Mouse (Mus musculus) hindbrain, embryonic 14.5 days (tissue): ENCODE measurements around the gene Taf1c. TPM values are rescaled to one million over a fixed set of nuclear protein-coding genes. Genes with fewer than 3 reads are reported as not detected.

ENCODE experiments used
- ATAC-seq: fragments of 200-750 bp; cut with Nextera tagmentation; 2 replicates; pipeline ENCODE4 v1.8.0; 2017; ENCODE audit warnings: moderate number of reproducible peaks, mild to moderate bottlenecking, moderate TSS enrichment, moderate library complexity; ENCODE audit not compliant: low FRiP score
- DNase-seq: peaks from one replicate; pipeline ENCODE4 v3.0.0-alpha.2; 2015; ENCODE audit warnings: low spot score
- H3K27ac ChIP-seq: fragments of 300-500 bp; sonication (generic); 2 replicates; pipeline ENCODE4 v1.5.1; 2014; ENCODE audit warnings: mild to moderate bottlenecking, moderate library complexity
- H3K27me3 ChIP-seq: fragments of 300-500 bp; sonication (generic); 2 replicates; pipeline ENCODE4 v1.6.1; 2014; ENCODE audit warnings: mild to moderate bottlenecking, low read length, mixed read lengths; ENCODE audit not compliant: control insufficient read depth, insufficient read depth
- H3K36me3 ChIP-seq: fragments of 300-500 bp; sonication (generic); replicated peaks from 2 replicates; pipeline ENCODE4 v1.6.1; 2014; ENCODE audit not compliant: control insufficient read depth, insufficient read depth
- H3K4me1 ChIP-seq: fragments of 300-500 bp; sonication (generic); replicated peaks from 2 replicates; pipeline ENCODE4 v1.6.1; 2014; ENCODE audit warnings: antibody characterized with exemption, low read length, mixed read lengths; ENCODE audit not compliant: control insufficient read depth, insufficient read depth
- H3K4me2 ChIP-seq: fragments of 300-500 bp; sonication (generic); replicated peaks from 2 replicates; pipeline ENCODE4 v1.6.1; 2014; ENCODE audit warnings: mild to moderate bottlenecking, moderate library complexity
- H3K4me3 ChIP-seq: fragments of 300-500 bp; sonication (generic); replicated peaks from 2 replicates; pipeline ENCODE4 v1.5.1; 2014; ENCODE audit warnings: mild to moderate bottlenecking, low read length
- H3K9ac ChIP-seq: fragments of 300-500 bp; sonication (generic); 2 replicates; pipeline ENCODE4 v1.6.1; 2014
- H3K9me3 ChIP-seq: fragments of 300-500 bp; sonication (generic); 2 replicates; pipeline ENCODE4 v1.6.1; 2016; ENCODE audit warnings: low read length; ENCODE audit not compliant: control insufficient read depth
- WGBS: fragments of 180-500 bp; shearing (Covaris S2); extraction: QIAGEN DNeasy Blood & Tissue Kit; methylation state at CpG from one replicate; pipeline ENCODE4 v1.1.7; 2014; 5-methylcytosine and 5-hydroxymethylcytosine counted together
- polyA plus RNA-seq: library from polyadenylated mRNA; unstranded; fragments of >200 nt; fragmentation: Nextera tagmentation; extraction: Ambion mirVana; gene quantifications from 2 replicates; pipeline ENCODE4 v1.2.1, GENCODE M21; 2014

Taf1c gene
- polyA plus RNA-seq, 1 experiment from 2014 or later = 13.3 TPM

GRCm38 (mm10) chr8:119557132-119557531 lies 47.9 kb downstream of the Taf1c start:
- peaks cover 13% of the 10 kb centered on the region for H3K4me1 ChIP-seq
- DNase-seq (no peak), ATAC-seq (no peak)
- H3K36me3 ChIP-seq = peaks cover 17% of the 10 kb centered on the region
- H3K9ac ChIP-seq = peak overlapping the region; percentile 87
- no peaks in the 10 kb centered on the region for H3K9me3 ChIP-seq
- no peaks in the 10 kb centered on the region for H3K27me3 ChIP-seq
- no peak overlapping the region for H3K27ac ChIP-seq
- WGBS = 82% methylated on average over 9 of the region's 9 CpGs
- peak overlapping the region; percentile 69 for H3K4me2 ChIP-seq
- H3K4me3 ChIP-seq = peak overlapping the region; percentile 87; the same call in 1 of the 2 replicates

GRCm38 (mm10) chr8:119555861-119556260 lies 49.2 kb downstream of the Taf1c start:
- no peak for DNase-seq

DNA sequence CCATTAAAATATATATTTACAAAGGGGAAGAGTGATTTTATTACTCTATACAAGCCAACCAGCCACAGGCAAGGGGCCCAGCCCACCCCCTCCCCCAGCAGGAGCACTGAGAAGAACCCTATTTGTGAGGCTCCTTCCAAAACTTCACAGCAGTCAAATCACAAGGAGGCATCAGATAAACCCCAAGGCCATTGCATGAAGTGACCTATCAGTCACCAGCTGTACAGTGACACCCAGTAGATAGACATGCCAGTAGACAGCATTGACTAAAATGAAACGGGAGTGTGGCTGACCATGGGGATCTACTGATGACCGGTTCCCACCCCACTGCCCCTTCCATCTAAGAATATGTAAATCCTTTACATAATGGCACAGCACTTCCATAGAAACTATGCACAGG lies 52.1 kb downstream of the Taf1c start:
- Histone ChIP-seq H3K4me2 (no peak overlapping the region), H3K4me3 (no peak overlapping the region), H3K9ac (no peak overlapping the region), H3K27ac (no peak overlapping the region), H3K27me3 (no peaks in the 10 kb centered on the region), H3K4me1 (peaks cover 13% of the 10 kb centered on the region; the same call in 1 of the 2 replicates), H3K36me3 (no peaks in the 10 kb centered on the region; the same call in 1 of the 2 replicates), H3K9me3 (no peaks in the 10 kb centered on the region)
- no peak for DNase-seq
- ATAC-seq = no peak
- WGBS = 78% methylated on average over 2 of the region's 2 CpGs

More at GRCm38 (mm10) chr8:119555861-119556260, 49.2 kb downstream of the Taf1c start:
- Histone ChIP-seq H3K27ac (no peak overlapping the region), H3K4me3 (no peak overlapping the region), H3K9me3 (no peaks in the 10 kb centered on the region), H3K36me3 (peaks cover 7% of the 10 kb centered on the region), H3K4me1 (peaks cover 13% of the 10 kb centered on the region), H3K4me2 (no peak overlapping the region), H3K27me3 (no peaks in the 10 kb centered on the region), H3K9ac (no peak overlapping the region)
- ATAC-seq = no peak
- 65% methylated on average over 6 of the region's 6 CpGs for WGBS

GRCm38 (mm10) chr8:119548560-119549113 lies 56.4 kb downstream of the Taf1c start:
- Histone ChIP-seq H3K9ac (no peak overlapping the region), H3K36me3 (peaks cover 35% of the 10 kb centered on the region), H3K27me3 (no peaks in the 10 kb centered on the region), H3K4me1 (no peaks in the 10 kb centered on the region), H3K27ac (no peak overlapping the region), H3K4me2 (no peak overlapping the region), H3K9me3 (no peaks in the 10 kb centered on the region), H3K4me3 (no peak overlapping the region)
- DNase-seq (no peak), ATAC-seq (no peak)
- 86% methylated on average over 7 of the region's 7 CpGs for WGBS

Other genes starting within 250 kb of the Taf1c start
- gene Mlycd, start 210.3 kb downstream of the Taf1c start, polyA plus RNA-seq = 17.8 and 20.2 TPM in 2 replicates
- gene Osgin1, start 171.1 kb downstream of the Taf1c start, polyA plus RNA-seq = 0.35 and 0.40 TPM in 2 replicates
- 44.4 and 50.1 TPM in 2 replicates for gene Necab2, start 158.5 kb downstream of the Taf1c start, polyA plus RNA-seq
- not detected in 2 replicates for gene Slc38a8, start 103.5 kb downstream of the Taf1c start, polyA plus RNA-seq
- 50.9 and 51.1 TPM in 2 replicates for gene Mbtps1, start 46.5 kb downstream of the Taf1c start, polyA plus RNA-seq
- 163 and 182 TPM in 2 replicates for gene Hsdl1, start 30.0 kb downstream of the Taf1c start, polyA plus RNA-seq
- 0.51 and 0.53 TPM in 2 replicates for gene Dnaaf1, start 30.0 kb downstream of the Taf1c start, polyA plus RNA-seq
- gene Adad2, start 7.5 kb upstream of the Taf1c start, polyA plus RNA-seq = not detected in 2 replicates
- gene Kcng4, start 30.5 kb upstream of the Taf1c start, polyA plus RNA-seq = 0.09 and 0.16 TPM in 2 replicates
- 5.5 and 6.1 TPM in 2 replicates for gene Wfdc1, start 61.1 kb upstream of the Taf1c start, polyA plus RNA-seq
- 0.13 and 0.22 TPM in 2 replicates for gene Atp2c2, start 94.8 kb upstream of the Taf1c start, polyA plus RNA-seq
- 6.5 and 7.4 TPM in 2 replicates for gene Tldc1, start 173.2 kb upstream of the Taf1c start, polyA plus RNA-seq
- gene Cotl1, start 235.3 kb upstream of the Taf1c start, polyA plus RNA-seq = 238 and 309 TPM in 2 replicates